Mouse (Mus musculus): Measurements from ENCODE around the gene Gm21874. TPM values are rescaled to one million over a fixed set of nuclear protein-coding genes. Genes with fewer than 3 reads are reported as not detected.
"Not testable (repeated sequence)": the region's sequence is repeated elsewhere in the genome, so short reads cannot be mapped to it uniquely, and the experiment has no call there.

Gene Gm21874
- not detected in 2 replicates for polyA plus RNA-seq (2016; fragmentation: Nextera tagmentation; extraction: Ambion mirVana)

DNA sequence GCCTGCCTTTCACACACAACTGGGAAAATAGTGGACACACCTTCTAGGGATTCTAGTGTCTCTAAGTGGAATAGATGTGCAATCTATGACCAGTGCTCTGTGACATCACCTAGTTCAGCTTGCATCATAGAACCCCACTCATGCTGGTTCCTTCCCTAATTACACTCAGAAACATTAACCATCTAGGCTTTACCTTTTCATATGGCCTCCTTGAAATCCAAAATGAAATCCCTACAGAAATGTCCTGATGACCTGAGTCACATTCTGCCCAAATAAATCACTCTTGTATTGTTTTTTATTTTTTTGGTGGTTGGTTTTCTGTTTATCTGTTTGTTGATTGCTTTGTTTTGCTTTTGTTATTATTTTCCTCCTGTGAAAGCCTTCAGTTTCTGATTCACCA lies at the start of gene Gm21874:
TSS of gene Gm21874 (minus strand) at position 101 of the 400 bp plus-strand sequence.
- not testable (repeated sequence) for DNase-seq (ENCODE audit: low spot score); H3K9me3 ChIP-seq (replicated peaks); H3K4me3 ChIP-seq; H3K27me3 ChIP-seq (ENCODE audit: low read depth, poor library complexity, severe bottlenecking); H3K36me3 ChIP-seq; H3K27ac ChIP-seq; H3K4me1 ChIP-seq

Other genes starting within 250 kb of the Gm21874 start
- gene Gm21721, start 214.0 kb downstream of the Gm21874 start, polyA plus RNA-seq (2016; fragmentation: Nextera tagmentation; extraction: Ambion mirVana): not detected in 2 replicates
- gene Gm21812, start 69.0 kb downstream of the Gm21874 start, polyA plus RNA-seq (2016; fragmentation: Nextera tagmentation; extraction: Ambion mirVana): not detected in 2 replicates

All from limb, embryonic 10.5 days (tissue).